Mouse (Mus musculus): ENCODE measurements around the gene Lrrc4c.

The Lrrc4c gene

GRCm38 (mm10) chr2:96547171-96547570 is 229.2 kb downstream of the Lrrc4c start:
- no peak for DNase-seq (ENCODE audit: low spot score in 2 of 2)

GRCm38 (mm10) chr2:96573755-96574154 is 255.8 kb downstream of the Lrrc4c start:
- no peak for DNase-seq (ENCODE audit: low spot score in 2 of 2)

GRCm38 (mm10) chr2:96577701-96578100 is 259.7 kb downstream of the Lrrc4c start:
- DNase-seq (ENCODE audit: low spot score in 2 of 2), result no peak

- no peak for DNase-seq (ENCODE audit: low spot score in 2 of 2)
Observed at GRCm38 (mm10) chr2:96580136-96580733, 262.3 kb downstream of the Lrrc4c start.

GRCm38 (mm10) chr2:96585665-96586064 is 267.7 kb downstream of the Lrrc4c start:
- DNase-seq (ENCODE audit: low spot score in 2 of 2), result peak in 1 of 2 experiments; percentile 6

- no peak for DNase-seq (ENCODE audit: low spot score in 2 of 2)
Observed at GRCm38 (mm10) chr2:96604801-96605200, 286.8 kb downstream of the Lrrc4c start.

- no peak for DNase-seq (ENCODE audit: low spot score in 2 of 2)
Observed at GRCm38 (mm10) chr2:96614121-96614520, 296.2 kb downstream of the Lrrc4c start.

- no peak for DNase-seq (ENCODE audit: low spot score in 2 of 2)
Observed at GRCm38 (mm10) chr2:96618691-96619205, 300.8 kb downstream of the Lrrc4c start.

GRCm38 (mm10) chr2:96667113-96667512 is 349.1 kb downstream of the Lrrc4c start:
- no peak for DNase-seq (ENCODE audit: low spot score in 2 of 2)

- no peak for DNase-seq (ENCODE audit: low spot score in 2 of 2)
Observed at GRCm38 (mm10) chr2:96681806-96682205, 363.8 kb downstream of the Lrrc4c start.

GRCm38 (mm10) chr2:96685328-96685727 is 367.4 kb downstream of the Lrrc4c start:
- DNase-seq (ENCODE audit: low spot score in 2 of 2), result no peak

- no peak for DNase-seq (ENCODE audit: low spot score in 2 of 2)
Observed at GRCm38 (mm10) chr2:96705004-96705403, 387.0 kb downstream of the Lrrc4c start.

- DNase-seq (ENCODE audit: low spot score in 2 of 2), result no peak
Observed at GRCm38 (mm10) chr2:96707772-96708350, 389.9 kb downstream of the Lrrc4c start.

- no peak for DNase-seq (ENCODE audit: low spot score in 2 of 2)
Observed at GRCm38 (mm10) chr2:96714561-96714960, 396.6 kb downstream of the Lrrc4c start.

- no peak for DNase-seq (ENCODE audit: low spot score in 2 of 2)
Observed at GRCm38 (mm10) chr2:96717353-96717752, 399.4 kb downstream of the Lrrc4c start.

- no peak for DNase-seq (ENCODE audit: low spot score in 2 of 2)
Observed at GRCm38 (mm10) chr2:96723395-96723794, 405.4 kb downstream of the Lrrc4c start.

GRCm38 (mm10) chr2:96736081-96736480 is 418.1 kb downstream of the Lrrc4c start:
- no peak for DNase-seq (ENCODE audit: low spot score in 2 of 2)

GRCm38 (mm10) chr2:96755066-96755465 is 437.1 kb downstream of the Lrrc4c start:
- DNase-seq (ENCODE audit: low spot score in 2 of 2), result no peak

GRCm38 (mm10) chr2:96757701-96758100 is 439.7 kb downstream of the Lrrc4c start:
- DNase-seq (ENCODE audit: low spot score in 2 of 2), result no peak

- no peak for DNase-seq (ENCODE audit: low spot score in 2 of 2)
Observed at GRCm38 (mm10) chr2:96763538-96763937, 445.6 kb downstream of the Lrrc4c start.

- DNase-seq (ENCODE audit: low spot score in 2 of 2), result no peak
Observed at GRCm38 (mm10) chr2:96775376-96775775, 457.4 kb downstream of the Lrrc4c start.

GRCm38 (mm10) chr2:96796681-96797385 is 478.9 kb downstream of the Lrrc4c start:
- no peak for DNase-seq (ENCODE audit: low spot score in 2 of 2)

GRCm38 (mm10) chr2:96850839-96851396 is 532.9 kb downstream of the Lrrc4c start:
- DNase-seq (ENCODE audit: low spot score in 2 of 2), result no peak

All from urinary bladder, adult 18-20 months (tissue).